Mouse (Mus musculus): ENCODE results near the gene Lrp6. TPM values are rescaled to one million over a fixed set of nuclear protein-coding genes. Genes with fewer than 3 reads are reported as not detected.
A peak's percentile ranks its signal among the peaks of the same experiment; 100 is the strongest.

The Lrp6 gene
- total RNA-seq (2021), result 10 to 100 TPM; 45.9 to 47.0 TPM

- intact Hi-C loops (cut with DNase I), result loop anchor here (2.0 to 5.0 kb wide), 3 partner anchors 40 to 90 kb away; no protein-coding TSS in a partner anchor
- peak; percentile 72 to 86 for DNase-seq (ENCODE audit: low spot score in 2 of 2)
Observed at GRCm38 (mm10) chr6:134566818-134567485, at the start of gene Lrp6. TSS of gene Lrp6 (minus strand) at chr6:134566965.

- peak; percentile 84 to 92 for DNase-seq (ENCODE audit: low spot score in 2 of 2)
- intact Hi-C loops (cut with DNase I), result loop anchor here (1.0 to 10.0 kb wide), 2 partner anchors 190 to 650 kb away; no protein-coding TSS in a partner anchor
Observed at GRCm38 (mm10) chr6:134614723-134615648, 48.2 kb upstream of the Lrp6 start.

GRCm38 (mm10) chr6:134614322-134614721 is 47.6 kb upstream of the Lrp6 start:
- no peak for DNase-seq (ENCODE audit: low spot score in 2 of 2)
- intact Hi-C loops (cut with DNase I), result loop anchor here (10.0 kb wide), 1 partner anchor 650 kb away; no protein-coding TSS in a partner anchor

- DNase-seq (ENCODE audit: low spot score in 2 of 2), result no peak
- intact Hi-C loops (cut with DNase I), result loop anchor here (10.0 kb wide), 1 partner anchor 647 kb away; no protein-coding TSS in a partner anchor
Observed at GRCm38 (mm10) chr6:134611896-134612295, 45.1 kb upstream of the Lrp6 start.

GRCm38 (mm10) chr6:134610380-134610779 is 43.6 kb upstream of the Lrp6 start:
- peak in 1 of 2 experiments; percentile 61 for DNase-seq (ENCODE audit: low spot score in 2 of 2)
- intact Hi-C loops (cut with DNase I), result loop anchor here (10.0 kb wide), 1 partner anchor 646 kb away; no protein-coding TSS in a partner anchor

- DNase-seq (ENCODE audit: low spot score in 2 of 2), result peak; percentile 40 to 55
Observed at GRCm38 (mm10) chr6:134606949-134607746, 40.4 kb upstream of the Lrp6 start.

GRCm38 (mm10) chr6:134606540-134606939 is 39.8 kb upstream of the Lrp6 start:
- intact Hi-C loops (cut with DNase I), result loop anchor here (2.0 to 5.0 kb wide), 3 partner anchors 40 to 182 kb away; partner anchors contain the start of gene Lrp6
- no peak for DNase-seq (ENCODE audit: low spot score in 2 of 2)

More at GRCm38 (mm10) chr6:134606949-134607746, 40.4 kb upstream of the Lrp6 start:
- intact Hi-C loops (cut with DNase I), result loop anchor here (2.0 to 5.0 kb wide), 3 partner anchors 40 to 182 kb away; partner anchors contain the start of gene Lrp6

GRCm38 (mm10) chr6:134605196-134605595 is 38.4 kb upstream of the Lrp6 start:
- peak in 1 of 2 experiments; percentile 58 for DNase-seq (ENCODE audit: low spot score in 2 of 2)
- intact Hi-C loops (cut with DNase I), result loop anchor here (5.0 kb wide), 1 partner anchor 133 kb away; no protein-coding TSS in a partner anchor

GRCm38 (mm10) chr6:134602371-134603003 is 35.7 kb upstream of the Lrp6 start:
- no peak for DNase-seq (ENCODE audit: low spot score in 2 of 2)
- intact Hi-C loops (cut with DNase I), result no loop called here

GRCm38 (mm10) chr6:134601766-134602165 is 35.0 kb upstream of the Lrp6 start:
- intact Hi-C loops (cut with DNase I), result no loop called here
- no peak for DNase-seq (ENCODE audit: low spot score in 2 of 2)

GRCm38 (mm10) chr6:134601130-134601529 is 34.4 kb upstream of the Lrp6 start:
- intact Hi-C loops (cut with DNase I), result no loop called here

GRCm38 (mm10) chr6:134599239-134599638 is 32.5 kb upstream of the Lrp6 start:
- no peak for DNase-seq (ENCODE audit: low spot score in 2 of 2)
- intact Hi-C loops (cut with DNase I), result no loop called here

More at GRCm38 (mm10) chr6:134601130-134601529, 34.4 kb upstream of the Lrp6 start:
- no peak for DNase-seq (ENCODE audit: low spot score in 2 of 2)

- intact Hi-C loops (cut with DNase I), result no loop called here
- DNase-seq (ENCODE audit: low spot score in 2 of 2), result peak in 1 of 2 experiments; percentile 32
Observed at GRCm38 (mm10) chr6:134597651-134598229, 31.0 kb upstream of the Lrp6 start.

GRCm38 (mm10) chr6:134594569-134595442 is 28.0 kb upstream of the Lrp6 start:
- intact Hi-C loops (cut with DNase I), result no loop called here
- no peak for DNase-seq (ENCODE audit: low spot score in 2 of 2)

GRCm38 (mm10) chr6:134591614-134592013 is 24.8 kb upstream of the Lrp6 start:
- intact Hi-C loops (cut with DNase I), result no loop called here
- no peak for DNase-seq (ENCODE audit: low spot score in 2 of 2)

- DNase-seq (ENCODE audit: low spot score in 2 of 2), result no peak
- intact Hi-C loops (cut with DNase I), result no loop called here
Observed at GRCm38 (mm10) chr6:134586241-134586640, 19.5 kb upstream of the Lrp6 start.

- no peak for DNase-seq (ENCODE audit: low spot score in 2 of 2)
- intact Hi-C loops (cut with DNase I), result no loop called here
Observed at GRCm38 (mm10) chr6:134584616-134585015, 17.9 kb upstream of the Lrp6 start.
